Mouse (Mus musculus) 416B (cell line): ENCODE measurements around the gene Atf5.

Experiments used
- DNase-seq: peaks from one replicate; pipeline ENCODE4 v3.0.0; 2011; ENCODE audit warnings: low read depth

Atf5 gene

GRCm38 (mm10) chr7:44850146-44850545, 33.7 kb upstream of the Atf5 start:
- peak; percentile 79 for DNase-seq

- peak; percentile 99 for DNase-seq
Measured at GRCm38 (mm10) chr7:44849416-44850111, 33.1 kb upstream of the Atf5 start.

GRCm38 (mm10) chr7:44848561-44849415, 32.3 kb upstream of the Atf5 start, which contains the start of the genes Akt1s1 and Tbc1d17:
Akt1s1 (plus strand) TSS chr7:44848991.
Tbc1d17 (minus strand) TSS chr7:44849079.
- peak; percentile 100 for DNase-seq

- no peak for DNase-seq
Measured at GRCm38 (mm10) chr7:44847772-44848171, 31.3 kb upstream of the Atf5 start.

- no peak for DNase-seq
Measured at GRCm38 (mm10) chr7:44846804-44847203, 30.3 kb upstream of the Atf5 start.

GRCm38 (mm10) chr7:44845006-44845405, 28.5 kb upstream of the Atf5 start:
- no peak for DNase-seq

- DNase-seq = no peak
Measured at GRCm38 (mm10) chr7:44841825-44842463, 25.5 kb upstream of the Atf5 start.

- no peak for DNase-seq
Measured at GRCm38 (mm10) chr7:44840426-44840825, 24.0 kb upstream of the Atf5 start.

- DNase-seq = no peak
Measured at GRCm38 (mm10) chr7:44839491-44840191, 23.2 kb upstream of the Atf5 start.

GRCm38 (mm10) chr7:44839171-44839490, 22.7 kb upstream of the Atf5 start:
- no peak for DNase-seq

- DNase-seq = no peak
Measured at GRCm38 (mm10) chr7:44838073-44838472, 21.6 kb upstream of the Atf5 start.

GRCm38 (mm10) chr7:44836423-44837053, 20.1 kb upstream of the Atf5 start:
- DNase-seq = no peak

- DNase-seq = no peak
Measured at GRCm38 (mm10) chr7:44836016-44836404, 19.6 kb upstream of the Atf5 start.

GRCm38 (mm10) chr7:44835373-44836015, 19.0 kb upstream of the Atf5 start:
- no peak for DNase-seq

GRCm38 (mm10) chr7:44832763-44833162, 16.3 kb upstream of the Atf5 start:
- DNase-seq = no peak

GRCm38 (mm10) chr7:44828706-44829105, 12.2 kb upstream of the Atf5 start:
- no peak for DNase-seq

GRCm38 (mm10) chr7:44826771-44827170, 10.3 kb upstream of the Atf5 start:
- DNase-seq = peak; percentile 75

GRCm38 (mm10) chr7:44824872-44825271, 8.4 kb upstream of the Atf5 start:
- peak; percentile 82 for DNase-seq

GRCm38 (mm10) chr7:44823409-44823808, 7.0 kb upstream of the Atf5 start:
- DNase-seq = no peak

- peak; percentile 57 for DNase-seq
Measured at GRCm38 (mm10) chr7:44821666-44822448, 5.4 kb upstream of the Atf5 start.
